Mouse (Mus musculus): ENCODE measurements around the gene Rbms3.

The Rbms3 gene

DNA sequence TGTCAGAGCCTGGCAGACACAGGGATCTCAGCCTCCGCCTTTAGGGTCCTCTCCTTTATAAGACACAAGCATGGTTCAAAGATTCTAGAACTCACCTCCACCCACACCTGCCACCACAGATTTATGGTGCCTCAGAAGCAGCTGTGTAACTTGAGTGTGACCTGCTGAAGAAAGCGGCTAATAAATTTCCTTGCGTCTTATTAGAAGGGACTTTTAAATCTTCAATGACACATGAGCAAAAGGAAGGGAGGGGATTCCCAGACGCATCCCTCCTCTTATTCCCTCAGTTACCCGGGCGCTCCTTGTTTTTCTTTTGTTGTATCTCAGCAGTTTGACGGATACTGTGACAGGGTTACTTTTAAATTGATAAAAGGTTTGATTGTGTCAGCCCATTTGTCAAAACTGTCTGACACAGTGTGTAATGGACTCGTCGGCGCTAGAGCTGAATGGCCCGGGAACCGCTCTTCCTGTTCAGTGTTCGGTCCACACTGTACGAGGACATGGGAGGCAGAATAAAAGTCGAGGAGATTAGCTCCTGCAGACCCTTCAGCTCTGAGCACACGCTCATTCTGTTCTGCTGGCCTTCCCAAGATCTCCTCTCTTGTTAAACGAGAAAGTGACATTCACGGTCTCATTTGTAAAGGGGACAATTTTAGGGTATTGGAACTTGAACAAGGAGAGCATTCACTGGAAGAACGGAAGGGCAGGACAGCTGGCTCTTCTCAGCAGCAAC is 527.3 kb downstream of the Rbms3 start:
- no peak for DNase-seq (ENCODE audit: low read depth)

DNA sequence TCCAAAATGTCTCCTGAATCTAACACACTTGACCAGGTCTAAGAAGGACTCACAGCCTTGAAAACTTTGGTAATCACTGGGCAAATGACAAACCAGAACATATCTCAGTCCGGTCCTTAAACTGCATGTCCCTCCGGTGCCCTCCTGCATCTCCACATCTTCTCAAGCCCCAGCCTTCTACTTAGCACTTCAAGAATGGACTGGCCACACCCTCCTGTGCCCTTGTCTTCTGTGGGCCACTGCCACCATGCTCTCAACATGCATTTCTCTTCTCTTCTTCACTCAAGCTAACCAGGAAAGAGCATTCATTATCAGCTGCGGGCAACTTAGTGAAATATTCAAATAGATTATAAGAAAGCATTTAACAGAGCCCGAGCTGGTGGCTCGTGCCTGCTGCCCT is 529.5 kb downstream of the Rbms3 start:
- DNase-seq (ENCODE audit: low read depth) = no peak

- DNase-seq (ENCODE audit: low read depth) = no peak
Observed at GRCm38 (mm10) chr9:117093551-117093950, 536.2 kb downstream of the Rbms3 start.

DNA sequence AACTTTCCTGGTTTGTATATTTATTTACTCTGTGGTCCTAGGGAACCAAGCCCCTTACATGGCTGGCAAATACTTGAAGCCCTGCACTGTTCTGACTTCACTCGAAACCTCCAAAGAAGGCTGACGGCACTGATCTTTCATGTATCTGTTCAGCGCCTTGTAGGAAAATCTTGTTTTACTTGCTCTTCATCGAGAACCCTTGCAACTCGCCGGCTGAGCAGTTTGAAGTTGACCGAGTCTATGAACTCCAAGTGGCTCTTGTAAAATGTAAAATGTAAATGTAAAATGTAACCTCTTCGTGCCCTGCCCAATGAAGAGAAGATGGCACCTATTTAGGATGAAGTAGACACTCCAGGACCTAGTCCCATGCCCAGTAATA is 537.5 kb downstream of the Rbms3 start:
- no peak for DNase-seq (ENCODE audit: low read depth)

- DNase-seq (ENCODE audit: low read depth) = no peak
Observed at GRCm38 (mm10) chr9:117091253-117092176, 538.2 kb downstream of the Rbms3 start.

GRCm38 (mm10) chr9:117089409-117090147 is 540.1 kb downstream of the Rbms3 start:
- no peak for DNase-seq (ENCODE audit: low read depth)

GRCm38 (mm10) chr9:117088309-117088708 is 541.4 kb downstream of the Rbms3 start:
- no peak for DNase-seq (ENCODE audit: low read depth)

DNA sequence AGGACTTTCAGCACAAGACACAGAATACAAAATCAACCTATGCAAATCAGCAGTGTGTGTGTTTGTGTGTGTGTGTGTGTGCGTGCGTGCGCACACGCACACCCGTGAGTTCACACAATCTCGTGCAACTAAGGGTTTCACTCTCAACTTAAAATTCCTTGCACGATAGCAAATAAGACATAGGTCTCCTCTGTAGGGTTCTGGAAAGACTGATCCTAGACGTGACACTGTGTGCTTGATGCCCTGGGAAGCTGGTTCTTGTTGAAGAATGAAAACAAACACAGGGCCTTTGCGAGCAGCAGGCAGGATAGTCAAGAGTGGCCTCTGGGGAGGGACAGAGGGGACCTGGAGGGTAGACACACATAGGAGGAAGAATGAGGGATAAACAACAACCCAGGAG is 544.0 kb downstream of the Rbms3 start:
- DNase-seq (ENCODE audit: low read depth) = no peak

DNA sequence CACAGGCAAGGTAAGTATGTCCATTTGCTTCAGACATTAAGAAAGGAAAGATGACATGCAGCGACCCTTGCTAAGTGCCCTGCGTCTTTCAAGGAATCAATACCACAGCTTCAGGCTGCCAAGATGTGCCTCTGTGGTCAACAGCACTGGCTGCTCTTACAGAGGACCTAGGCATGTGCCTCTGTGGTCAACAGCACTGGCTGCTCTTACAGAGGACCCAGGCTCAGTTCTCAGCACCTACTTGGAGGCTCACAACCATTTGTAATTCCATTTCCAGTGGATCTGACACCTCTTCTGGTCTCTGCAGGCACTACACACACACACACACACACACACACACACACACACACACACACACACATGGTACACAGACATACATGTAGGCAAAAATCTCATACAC is 545.2 kb downstream of the Rbms3 start:
- DNase-seq (ENCODE audit: low read depth) = no peak

GRCm38 (mm10) chr9:117079471-117079870 is 550.2 kb downstream of the Rbms3 start:
- DNase-seq (ENCODE audit: low read depth) = no peak

- DNase-seq (ENCODE audit: low read depth) = no peak
Observed at GRCm38 (mm10) chr9:117077548-117077947, 552.2 kb downstream of the Rbms3 start.

DNA sequence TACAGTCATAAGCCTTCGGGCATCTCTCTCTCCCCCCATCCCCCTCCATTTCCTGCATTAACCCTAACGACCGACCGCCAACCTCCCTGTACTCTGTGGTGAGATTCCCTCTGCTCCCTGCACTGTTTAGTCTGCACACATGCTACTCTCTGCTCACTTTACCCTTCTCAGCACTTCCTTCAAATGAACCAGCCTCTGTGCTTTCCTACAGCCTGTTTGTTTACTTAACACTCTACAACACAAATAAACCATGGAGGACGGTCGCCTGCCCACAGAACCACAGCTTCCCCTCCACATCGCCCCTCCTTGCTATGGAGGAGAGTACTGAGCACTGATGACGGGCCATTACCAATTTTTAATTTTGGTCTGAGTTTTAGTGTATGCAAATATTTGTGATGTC is 552.9 kb downstream of the Rbms3 start:
- DNase-seq (ENCODE audit: low read depth) = no peak

DNA sequence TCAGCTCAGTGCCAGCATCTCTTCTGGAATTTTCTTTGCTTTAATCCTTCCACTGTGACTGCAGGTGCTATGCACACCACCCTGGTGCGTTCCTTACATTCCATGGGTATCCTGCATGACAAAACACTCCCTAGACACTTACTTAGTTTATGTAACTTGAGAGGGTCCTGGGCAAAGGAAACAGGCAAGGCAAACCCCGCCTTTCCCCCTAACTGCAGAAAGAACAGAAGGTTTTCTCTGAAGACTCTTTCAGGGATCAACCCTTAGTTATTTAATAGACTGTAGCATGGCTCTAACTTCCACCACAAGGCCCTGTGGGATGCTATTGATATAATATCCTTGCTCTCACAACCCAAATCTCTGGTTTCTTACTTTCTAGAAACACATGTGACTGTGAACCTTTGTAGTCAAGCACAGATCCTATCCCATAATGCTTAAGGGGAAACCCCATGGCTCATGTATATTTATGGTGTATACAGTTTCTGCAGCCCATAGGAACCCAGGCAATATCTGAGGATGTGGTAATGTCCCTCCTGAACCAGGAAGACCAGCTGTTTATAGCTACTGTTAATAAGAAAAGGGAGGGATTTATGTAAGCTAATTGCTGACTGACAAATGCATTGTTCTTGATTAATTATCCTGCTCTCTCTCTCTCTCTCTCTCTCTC is 557.1 kb downstream of the Rbms3 start:
- no peak for DNase-seq (ENCODE audit: low read depth)

DNA sequence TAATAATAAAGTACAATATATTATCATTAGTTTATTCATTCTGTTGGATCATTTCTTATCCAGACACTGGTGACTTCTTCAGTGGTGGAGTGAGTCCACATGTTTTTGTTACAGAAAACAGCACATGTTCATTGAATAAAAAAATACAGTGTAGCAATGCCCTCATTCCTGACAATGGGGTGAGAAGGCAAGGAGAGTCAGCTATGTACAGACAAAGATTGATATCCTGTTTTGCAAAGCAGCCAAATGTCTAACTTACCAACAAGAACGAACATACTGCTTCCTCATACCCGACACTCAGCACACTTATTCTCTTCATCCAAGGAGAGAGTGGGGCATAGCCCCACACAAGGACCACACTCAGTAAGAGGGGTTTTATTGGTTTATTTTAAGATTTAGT is 559.1 kb downstream of the Rbms3 start:
- DNase-seq (ENCODE audit: low read depth) = no peak

- no peak for DNase-seq (ENCODE audit: low read depth)
Observed at GRCm38 (mm10) chr9:117069232-117069631, 560.5 kb downstream of the Rbms3 start.

DNA sequence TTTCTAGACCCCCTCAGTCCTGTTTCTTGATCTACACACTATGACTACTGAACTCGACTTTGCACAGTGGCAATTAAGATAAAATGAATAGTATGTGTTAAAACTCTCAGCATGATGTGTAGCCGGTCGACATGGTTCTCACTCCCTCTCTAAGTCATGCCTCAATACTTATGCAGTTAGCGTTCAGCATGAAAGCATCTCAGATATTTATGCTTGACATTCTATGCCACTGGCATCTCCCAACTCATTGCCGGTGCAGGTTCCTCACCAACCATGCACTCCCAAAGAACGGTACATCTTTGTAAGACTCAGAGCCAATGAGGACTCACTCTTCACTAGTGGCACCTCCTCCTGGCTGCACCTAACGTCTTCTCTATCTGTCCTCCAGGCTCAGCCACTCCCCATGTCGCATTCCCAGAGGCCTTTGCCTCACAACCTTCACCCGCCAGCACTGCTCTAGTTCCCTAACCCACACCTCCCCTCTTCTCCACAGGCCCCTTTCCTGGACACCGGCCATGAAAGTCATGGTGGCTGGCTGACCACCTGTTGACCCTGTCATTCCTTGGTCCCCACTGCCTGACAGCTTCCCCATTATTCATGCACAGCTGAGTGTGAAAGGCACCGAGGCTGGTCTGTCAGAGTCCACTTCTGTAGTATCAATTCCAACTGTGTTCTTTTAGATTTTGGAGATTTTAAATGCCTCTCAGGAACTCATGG is 561.9 kb downstream of the Rbms3 start:
- DNase-seq (ENCODE audit: low read depth) = no peak

GRCm38 (mm10) chr9:117066502-117066901 is 563.2 kb downstream of the Rbms3 start:
- peak; percentile 9 for DNase-seq (ENCODE audit: low read depth)

DNA sequence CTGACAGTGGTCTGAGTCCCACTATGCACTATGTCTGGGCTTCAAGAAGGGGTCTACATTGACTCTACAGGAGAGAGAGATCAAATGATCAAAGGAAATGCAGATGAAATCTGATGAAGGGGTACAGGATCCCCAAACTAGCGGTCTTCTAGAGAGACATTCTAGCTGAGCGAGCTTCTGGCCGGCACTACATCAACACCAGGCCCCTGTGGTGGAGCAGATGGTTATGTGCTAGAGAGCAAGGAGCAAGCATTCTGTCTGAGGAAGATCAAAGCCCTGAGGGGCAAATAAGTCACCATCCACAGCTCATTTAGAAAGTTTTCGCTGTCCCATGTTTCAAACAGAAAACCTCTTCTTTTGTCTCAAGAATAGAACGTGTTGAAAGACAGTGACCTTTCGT is 564.1 kb downstream of the Rbms3 start:
- no peak for DNase-seq (ENCODE audit: low read depth)

DNA sequence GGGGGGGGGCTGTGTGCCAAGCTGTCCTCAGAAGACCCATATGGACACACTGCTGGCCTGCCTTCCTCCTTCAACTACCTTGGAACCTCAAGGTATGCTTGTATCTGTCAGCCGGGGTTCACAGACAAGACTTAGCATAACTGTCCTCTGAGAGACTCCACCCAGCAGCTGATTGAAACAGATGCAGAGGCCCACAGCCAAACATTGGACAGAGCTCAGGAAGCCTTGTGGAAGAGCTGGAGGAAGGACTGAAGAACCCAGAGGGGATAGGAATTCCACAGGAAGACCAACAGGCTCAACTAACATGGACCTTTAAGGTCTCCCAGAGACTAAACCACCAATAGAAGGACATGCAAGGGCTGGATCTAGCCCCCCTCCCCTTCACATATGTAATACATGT is 570.1 kb downstream of the Rbms3 start:
- DNase-seq (ENCODE audit: low read depth) = no peak

DNA sequence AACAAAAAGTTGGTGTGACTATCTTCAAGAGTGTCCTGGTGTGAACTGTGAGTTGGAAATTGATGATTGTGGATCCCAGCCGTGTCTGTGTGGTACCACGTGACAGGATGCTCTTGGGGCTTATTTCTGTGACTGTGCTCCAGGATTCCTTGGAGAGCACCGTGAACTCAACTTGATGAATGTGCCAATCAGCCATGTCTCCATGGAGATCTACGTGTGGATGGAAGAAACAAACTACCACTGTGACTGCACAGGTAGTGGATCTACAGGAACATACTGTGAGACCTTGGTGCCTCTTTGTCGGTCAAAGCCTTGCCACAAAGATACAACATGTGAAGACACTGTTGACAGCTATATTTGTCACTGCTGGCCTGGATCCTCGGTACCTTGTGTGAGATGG is 570.6 kb downstream of the Rbms3 start:
- DNase-seq (ENCODE audit: low read depth) = no peak

DNA sequence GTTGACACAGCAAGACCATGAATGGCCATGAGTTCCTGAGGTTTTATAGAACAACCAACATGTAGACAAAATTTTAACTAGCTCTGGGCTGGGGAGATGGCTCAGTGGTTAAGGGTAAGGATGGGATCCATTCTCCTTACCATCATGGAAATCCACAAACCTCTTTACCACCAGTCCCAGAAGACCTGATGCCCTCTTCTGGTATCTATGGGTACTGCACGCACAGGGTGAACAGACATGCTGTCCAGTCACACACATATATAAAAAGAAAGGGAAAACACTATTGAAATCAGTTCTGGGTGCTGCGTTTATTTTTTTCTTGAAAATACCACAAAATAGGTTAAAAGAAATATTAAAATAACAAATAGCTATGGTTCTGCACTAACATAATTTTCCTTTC is 577.8 kb downstream of the Rbms3 start:
- DNase-seq (ENCODE audit: low read depth) = peak; percentile 18
